Mouse (Mus musculus) spleen, embryonic (tissue): Measurements from ENCODE around the gene Acot9.

ENCODE experiments used
- CTCF ChIA-PET: fragments of 350-600 bp; sonication (Branson Sonifier 250); formaldehyde crosslinking; loops from one replicate; lab custom pipeline; 2022; lab: Charles Lee

Gene Acot9

GRCm38 (mm10) chrX:155262235-155262914 lies at the start of gene Acot9:
Acot9 (plus strand) TSS chrX:155262443.
- CTCF ChIA-PET: no interaction called here

- CTCF ChIA-PET: interaction anchor here (0.6 kb wide), 1 partner anchor 40 kb away, joined by 3 read pairs; no protein-coding TSS in a partner anchor
Observed at GRCm38 (mm10) chrX:155214291-155215136, 47.7 kb upstream of the Acot9 start.

- CTCF ChIA-PET: interaction anchor here (0.6 kb wide), 1 partner anchor 39 kb away, joined by 3 read pairs; no protein-coding TSS in a partner anchor
Observed at GRCm38 (mm10) chrX:155215501-155216248, 46.6 kb upstream of the Acot9 start.

GRCm38 (mm10) chrX:155216271-155216670 lies 46.0 kb upstream of the Acot9 start, which contains the start of gene Sat1:
Sat1 (minus strand) TSS chrX:155216449.
- CTCF ChIA-PET: no interaction called here

DNA sequence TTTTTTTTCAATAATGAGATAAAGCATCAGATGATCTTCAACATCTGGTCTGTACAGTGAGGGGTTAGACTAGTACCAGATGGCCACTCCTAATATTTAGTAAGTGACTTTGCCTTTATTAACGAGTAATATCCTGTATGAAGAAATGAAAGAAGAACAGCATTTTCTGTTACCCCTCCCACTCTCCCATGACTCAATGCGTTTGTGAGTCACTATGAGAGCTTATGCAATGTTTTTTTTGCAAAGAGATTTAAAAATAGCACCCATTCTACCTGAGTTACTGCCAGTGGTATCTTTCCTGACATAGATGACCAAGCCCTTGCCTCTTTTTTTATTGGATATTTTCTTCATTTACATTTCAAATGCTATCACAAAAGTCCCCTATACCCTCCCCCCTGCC lies 44.0 kb upstream of the Acot9 start:
- CTCF ChIA-PET: no interaction called here

- CTCF ChIA-PET: no interaction called here
Observed at GRCm38 (mm10) chrX:155256856-155257255, 5.4 kb upstream of the Acot9 start.

DNA sequence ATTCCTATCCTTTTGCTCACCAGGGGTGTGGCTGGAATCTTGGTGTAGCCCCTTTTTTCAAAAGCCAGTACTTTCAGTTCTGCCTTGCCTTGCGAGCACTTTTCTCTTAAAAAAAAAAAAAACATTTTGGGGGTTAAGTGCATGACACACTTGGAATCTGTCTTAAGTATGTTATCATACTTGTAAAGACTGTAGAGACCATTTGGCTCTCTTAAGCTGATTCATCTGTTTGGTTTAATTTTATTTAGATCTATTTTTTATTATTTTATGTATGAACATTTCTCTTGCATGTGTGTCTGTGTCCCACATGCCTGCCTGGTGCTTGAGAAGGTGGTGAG lies 641 bp downstream of the Acot9 start:
- CTCF ChIA-PET: no interaction called here

DNA sequence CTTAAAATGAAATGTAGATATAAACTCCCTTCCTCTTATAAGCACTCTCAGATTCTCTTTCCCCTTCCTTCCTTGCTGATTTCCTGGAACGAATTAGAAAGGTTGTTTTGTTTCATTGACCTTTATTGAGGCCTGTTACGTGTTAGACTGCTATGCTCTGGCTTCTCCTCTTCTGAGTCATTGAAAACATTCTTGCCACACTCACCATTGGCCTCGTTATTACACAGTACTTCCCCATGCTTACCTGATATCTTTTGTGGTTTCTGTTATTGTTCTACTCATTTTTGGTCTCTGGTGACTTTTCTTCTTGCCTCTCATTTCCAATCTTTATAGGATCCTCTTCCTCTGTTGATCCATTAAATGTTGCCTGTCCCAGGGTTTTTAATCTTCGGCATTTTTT lies 16.2 kb downstream of the Acot9 start:
- CTCF ChIA-PET: no interaction called here

- CTCF ChIA-PET: no interaction called here
Observed at GRCm38 (mm10) chrX:155280427-155281044, 18.3 kb downstream of the Acot9 start.

DNA sequence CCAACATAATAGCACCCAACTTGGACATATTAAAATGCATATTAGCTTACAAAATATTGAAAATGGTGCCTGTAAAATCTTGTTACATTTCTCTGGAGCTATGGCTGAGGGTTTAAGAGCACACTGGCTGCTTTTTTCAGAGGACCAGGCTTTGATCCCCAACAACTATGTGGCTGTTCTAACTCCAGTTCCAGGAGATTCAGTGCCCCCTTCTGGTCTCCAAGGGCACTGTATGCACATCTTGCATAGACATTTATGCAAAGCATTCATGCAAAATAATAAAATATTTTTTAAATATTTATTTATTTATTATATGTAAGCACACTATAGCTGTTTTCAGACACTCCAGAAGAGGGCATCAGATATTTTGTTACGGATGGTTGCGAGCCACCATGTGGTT lies 44.1 kb downstream of the Acot9 start:
- CTCF ChIA-PET: no interaction called here

GRCm38 (mm10) chrX:155318005-155318404 lies 55.8 kb downstream of the Acot9 start:
- CTCF ChIA-PET: interaction anchor here (0.7 kb wide), 1 partner anchor 318 kb away, joined by 4 read pairs; no protein-coding TSS in a partner anchor

GRCm38 (mm10) chrX:155337567-155337904 lies 75.3 kb downstream of the Acot9 start:
- CTCF ChIA-PET: no interaction called here

- CTCF ChIA-PET: no interaction called here
Observed at GRCm38 (mm10) chrX:155337905-155338721, 75.9 kb downstream of the Acot9 start.

GRCm38 (mm10) chrX:155340654-155341053 lies 78.4 kb downstream of the Acot9 start, which contains the start of gene Prdx4:
Prdx4 (minus strand) TSS chrX:155340754.
- CTCF ChIA-PET: no interaction called here

- CTCF ChIA-PET: no interaction called here
Observed at GRCm38 (mm10) chrX:155346249-155346648, 84.0 kb downstream of the Acot9 start.
